Mouse (Mus musculus): ENCODE results near the gene Scg2.
A peak's percentile ranks its signal among the peaks of the same experiment; 100 is the strongest.

Scg2 gene

GRCm38 (mm10) chr1:79439609-79440308 lies at the start of gene Scg2:
TSS of gene Scg2 (minus strand) at chr1:79440120.
- DNase-seq (ENCODE audit: extremely low read depth, insufficient read length, low spot score): peak; percentile 4

- no peak for DNase-seq (ENCODE audit: extremely low read depth, insufficient read length, low spot score)
Observed at GRCm38 (mm10) chr1:79485546-79485945, 45.6 kb upstream of the Scg2 start.

DNA sequence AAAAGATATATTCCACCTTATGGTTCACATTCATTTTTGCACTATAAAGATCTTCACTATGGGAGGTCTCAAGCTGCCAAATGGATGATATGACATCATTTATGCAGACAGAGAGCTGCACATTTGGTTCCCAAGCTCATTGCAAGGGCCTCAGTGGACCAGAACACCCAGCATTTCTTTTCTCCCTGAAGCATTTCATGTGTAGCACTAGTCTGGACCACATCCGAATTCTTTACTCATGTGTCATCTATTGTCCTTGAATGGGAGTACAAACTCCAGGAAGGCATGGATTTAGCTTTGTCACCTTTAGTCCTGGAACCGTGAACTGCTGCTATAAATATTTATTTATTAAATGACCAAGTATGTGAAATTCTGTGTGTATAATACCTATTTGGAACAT lies 30.9 kb upstream of the Scg2 start:
- no peak for DNase-seq (ENCODE audit: extremely low read depth, insufficient read length, low spot score)

GRCm38 (mm10) chr1:79469871-79470270 lies 30.0 kb upstream of the Scg2 start:
- no peak for DNase-seq (ENCODE audit: extremely low read depth, insufficient read length, low spot score)

DNA sequence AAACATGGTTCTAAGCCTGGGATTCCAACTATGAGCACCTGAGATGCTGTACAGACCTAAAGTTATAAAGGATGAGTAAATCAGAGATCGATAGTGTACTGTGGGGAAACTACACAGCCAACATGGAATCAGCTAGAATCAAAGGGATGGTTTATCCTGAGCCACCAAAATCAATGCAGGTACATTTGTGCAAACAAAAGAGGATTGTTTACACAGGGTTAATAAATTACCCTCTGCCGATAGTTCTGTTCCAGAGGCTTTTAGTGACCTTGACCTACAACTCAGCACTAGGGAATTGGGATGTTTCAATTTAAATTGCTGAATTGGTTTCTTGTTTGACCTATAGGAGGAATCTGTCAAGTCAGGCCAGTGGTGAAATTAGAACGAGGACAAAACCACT lies 26.7 kb upstream of the Scg2 start:
- no peak for DNase-seq (ENCODE audit: extremely low read depth, insufficient read length, low spot score)

DNA sequence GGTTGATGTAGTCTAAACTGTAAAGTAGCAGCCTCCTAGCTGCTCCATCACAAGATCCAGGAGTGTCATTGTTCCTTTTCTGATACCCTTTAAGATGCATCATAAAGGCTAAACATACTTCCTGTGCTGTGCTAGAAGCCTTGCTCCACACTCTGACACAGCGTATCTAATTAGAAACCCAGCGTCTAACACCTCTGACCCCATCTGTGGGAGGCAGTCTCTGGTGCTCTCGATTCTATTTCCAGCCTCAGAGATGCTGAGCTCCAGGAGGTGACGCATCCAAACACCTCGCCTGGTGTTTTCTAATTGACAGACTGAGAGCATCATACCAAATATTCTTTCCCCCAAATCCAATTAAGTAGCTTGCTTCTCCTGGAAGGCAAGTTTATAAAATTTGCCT lies 18.6 kb upstream of the Scg2 start:
- no peak for DNase-seq (ENCODE audit: extremely low read depth, insufficient read length, low spot score)

- DNase-seq (ENCODE audit: extremely low read depth, insufficient read length, low spot score): no peak
Observed at GRCm38 (mm10) chr1:79454164-79454563, 14.2 kb upstream of the Scg2 start.

DNA sequence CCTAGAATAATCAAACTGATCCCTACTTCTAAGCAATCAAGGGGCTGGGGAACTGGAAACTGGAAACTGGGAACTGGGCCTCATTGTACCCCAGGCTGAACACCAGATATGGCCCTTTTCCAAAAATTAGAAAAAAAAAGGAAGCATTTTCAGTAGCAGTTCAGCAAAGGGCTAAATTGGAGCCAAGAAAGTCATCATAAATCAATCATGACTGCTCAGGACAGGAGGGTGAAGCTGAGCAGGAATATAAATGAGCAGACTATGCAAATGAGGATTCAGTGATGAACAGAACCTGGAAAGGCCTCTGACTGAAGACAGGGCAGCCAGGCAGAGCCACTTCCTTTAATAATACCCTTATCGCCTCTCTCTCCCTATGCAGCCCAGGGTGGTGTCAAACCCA lies 12.4 kb upstream of the Scg2 start:
- DNase-seq (ENCODE audit: extremely low read depth, insufficient read length, low spot score): no peak

GRCm38 (mm10) chr1:79450343-79451021 lies 10.6 kb upstream of the Scg2 start:
- no peak for DNase-seq (ENCODE audit: extremely low read depth, insufficient read length, low spot score)

GRCm38 (mm10) chr1:79449943-79450342 lies 10.0 kb upstream of the Scg2 start:
- DNase-seq (ENCODE audit: extremely low read depth, insufficient read length, low spot score): no peak

DNA sequence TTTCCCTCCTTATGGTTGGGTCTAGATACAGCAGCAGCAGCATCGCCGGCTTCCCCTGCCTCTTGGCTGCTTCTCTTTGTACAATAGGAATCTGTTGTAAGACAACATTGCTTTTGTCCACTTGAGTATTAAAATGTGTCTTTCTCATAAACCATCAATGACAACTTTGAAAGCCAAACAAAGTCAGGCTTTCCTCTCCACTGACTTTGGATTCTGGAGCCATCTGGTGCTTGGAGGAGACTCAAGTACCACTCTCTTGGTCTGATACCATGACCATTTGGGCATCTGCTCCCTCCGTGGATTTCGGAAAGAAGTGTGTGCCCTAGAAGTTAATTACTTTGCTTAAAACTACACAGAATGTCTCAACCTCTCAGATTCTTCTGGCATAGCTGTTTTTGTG lies 5.7 kb upstream of the Scg2 start:
- DNase-seq (ENCODE audit: extremely low read depth, insufficient read length, low spot score): no peak

DNA sequence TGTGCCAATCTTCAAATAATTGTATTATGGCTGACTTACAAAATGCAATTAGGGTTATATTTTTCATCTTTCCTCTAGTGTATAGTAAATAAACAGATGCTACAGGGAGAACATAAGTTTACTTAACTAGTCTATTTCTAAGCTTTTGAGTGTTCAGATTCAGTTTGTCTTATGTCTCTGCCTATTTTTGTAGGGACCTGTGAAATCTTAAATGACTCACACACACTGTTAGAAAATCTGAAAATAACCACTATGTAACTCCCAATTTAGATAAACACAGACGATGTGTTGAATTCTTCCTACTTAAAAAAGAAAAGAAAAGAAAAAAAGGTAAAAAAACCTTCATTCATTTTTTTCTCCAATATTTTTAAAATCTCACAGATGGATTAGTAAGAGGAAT lies 2.2 kb downstream of the Scg2 start:
- DNase-seq (ENCODE audit: extremely low read depth, insufficient read length, low spot score): no peak

DNA sequence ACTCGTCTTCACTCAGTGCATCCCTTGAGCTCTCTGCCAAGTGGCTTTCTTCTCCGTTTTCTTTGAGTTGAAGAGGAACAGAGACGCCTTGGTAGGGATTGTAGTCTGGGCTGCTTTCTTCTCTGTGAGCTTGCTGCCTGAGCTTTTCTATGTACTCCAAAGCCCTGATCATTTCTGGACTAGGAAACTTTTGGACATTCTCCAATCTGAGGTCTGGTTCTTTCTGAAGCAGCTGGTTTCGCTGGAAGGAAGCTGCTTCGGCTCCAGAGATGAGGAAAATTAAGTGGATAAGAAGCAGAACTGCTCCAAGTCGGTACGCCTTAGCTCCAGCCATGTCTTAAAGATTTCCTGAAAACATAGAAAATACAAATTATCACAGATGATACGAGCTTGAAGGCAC lies 3.2 kb downstream of the Scg2 start:
- no peak for DNase-seq (ENCODE audit: extremely low read depth, insufficient read length, low spot score)

GRCm38 (mm10) chr1:79429058-79429457 lies 10.9 kb downstream of the Scg2 start:
- DNase-seq (ENCODE audit: extremely low read depth, insufficient read length, low spot score): no peak

DNA sequence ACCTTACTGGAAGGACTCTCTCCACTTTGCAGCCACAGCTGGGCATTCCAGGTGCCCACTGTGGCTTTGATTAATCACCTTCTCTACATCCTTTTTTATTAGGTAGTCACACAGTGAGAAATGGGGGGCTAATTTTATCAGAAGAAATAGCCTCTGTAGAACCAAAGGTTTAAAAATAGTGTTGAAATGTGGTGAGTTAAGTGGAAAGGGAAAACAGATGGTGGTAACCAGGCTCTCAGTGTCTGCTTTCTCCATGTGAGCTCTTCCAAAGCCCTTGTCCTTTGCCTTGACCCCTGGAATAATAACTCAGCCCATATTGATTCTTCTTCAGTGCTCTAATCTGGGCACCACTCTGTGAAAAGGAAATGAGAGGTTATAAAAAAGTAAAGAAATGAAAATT lies 24.4 kb downstream of the Scg2 start:
- DNase-seq (ENCODE audit: extremely low read depth, insufficient read length, low spot score): no peak

GRCm38 (mm10) chr1:79406337-79406942 lies 33.5 kb downstream of the Scg2 start:
- DNase-seq (ENCODE audit: extremely low read depth, insufficient read length, low spot score): no peak

DNA sequence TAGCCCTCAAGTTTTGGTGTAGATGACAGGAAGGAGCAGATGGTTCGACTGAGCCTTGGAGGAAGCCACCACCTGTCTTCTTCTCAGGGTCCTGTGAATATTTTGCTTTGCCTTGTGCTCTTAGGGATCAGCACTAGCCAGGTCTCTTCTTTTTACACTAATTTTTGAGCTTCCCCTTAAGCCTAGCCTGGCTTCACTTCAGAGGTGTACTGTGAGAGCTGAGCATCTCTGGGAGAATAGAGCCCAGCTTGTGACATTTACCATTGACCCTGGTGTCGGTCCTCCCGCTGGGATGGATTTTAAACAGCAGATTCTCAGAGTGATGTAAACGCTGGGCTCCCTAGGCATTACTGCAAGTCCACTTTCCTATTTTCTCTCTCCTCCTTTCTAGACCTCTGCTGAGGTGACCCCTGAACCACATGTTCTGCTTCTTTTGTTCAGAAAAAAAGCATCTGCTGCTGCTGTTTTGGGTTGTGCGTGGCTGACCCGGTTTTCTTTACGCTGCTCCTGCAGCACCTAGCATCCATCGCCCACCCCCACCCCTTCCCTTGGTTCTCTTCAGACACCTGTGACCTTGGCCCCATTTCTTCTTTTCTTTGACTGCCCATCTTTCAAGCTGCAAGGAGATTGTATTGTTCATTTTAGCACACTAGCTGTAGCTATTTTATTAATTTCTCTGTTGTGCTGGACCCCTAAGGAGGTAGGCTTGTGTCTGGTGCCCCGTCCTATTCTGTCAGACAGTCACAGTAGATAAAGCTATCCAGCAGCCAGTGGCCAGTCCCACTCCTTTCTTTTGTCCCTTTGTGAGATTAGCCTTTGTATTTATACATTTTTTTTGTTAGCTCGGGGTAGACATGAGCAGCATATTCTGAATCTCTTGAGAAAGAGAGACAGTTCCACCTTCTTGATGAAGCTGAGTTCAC lies 38.6 kb downstream of the Scg2 start:
- DNase-seq (ENCODE audit: extremely low read depth, insufficient read length, low spot score): no peak

- no peak for DNase-seq (ENCODE audit: extremely low read depth, insufficient read length, low spot score)
Observed at GRCm38 (mm10) chr1:79400284-79400683, 39.6 kb downstream of the Scg2 start.

All from 3134 (cell line).